Mouse (Mus musculus): ENCODE measurements around the gene Dennd1b.
A peak's percentile ranks its signal among the peaks of the same experiment; 100 is the strongest.

The Dennd1b gene

GRCm38 (mm10) chr1:139090744-139091143 is 127.5 kb downstream of the Dennd1b start:
- DNase-seq, result no peak

- DNase-seq, result no peak
Measured at GRCm38 (mm10) chr1:139091701-139092100, 128.5 kb downstream of the Dennd1b start.

GRCm38 (mm10) chr1:139092144-139092543 is 128.9 kb downstream of the Dennd1b start:
- no peak for DNase-seq

- DNase-seq, result no peak
Measured at GRCm38 (mm10) chr1:139092722-139093121, 129.5 kb downstream of the Dennd1b start.

- no peak for DNase-seq
Measured at GRCm38 (mm10) chr1:139096369-139096768, 133.1 kb downstream of the Dennd1b start.

GRCm38 (mm10) chr1:139098088-139098487 is 134.9 kb downstream of the Dennd1b start:
- DNase-seq, result no peak

GRCm38 (mm10) chr1:139101725-139102124 is 138.5 kb downstream of the Dennd1b start:
- no peak for DNase-seq

GRCm38 (mm10) chr1:139108251-139108650 is 145.0 kb downstream of the Dennd1b start:
- no peak for DNase-seq

GRCm38 (mm10) chr1:139122626-139123025 is 159.4 kb downstream of the Dennd1b start:
- DNase-seq, result no peak

- DNase-seq, result no peak
Measured at GRCm38 (mm10) chr1:139139644-139140043, 176.4 kb downstream of the Dennd1b start.

GRCm38 (mm10) chr1:139145516-139145915 is 182.3 kb downstream of the Dennd1b start:
- DNase-seq, result no peak

- no peak for DNase-seq
Measured at GRCm38 (mm10) chr1:139146306-139146705, 183.1 kb downstream of the Dennd1b start.

- no peak for DNase-seq
Measured at GRCm38 (mm10) chr1:139153006-139153405, 189.8 kb downstream of the Dennd1b start.

- no peak for DNase-seq
Measured at GRCm38 (mm10) chr1:139153493-139153892, 190.3 kb downstream of the Dennd1b start.

GRCm38 (mm10) chr1:139156397-139156796 is 193.2 kb downstream of the Dennd1b start:
- DNase-seq, result no peak

- no peak for DNase-seq
Measured at GRCm38 (mm10) chr1:139161619-139162018, 198.4 kb downstream of the Dennd1b start.

GRCm38 (mm10) chr1:139162814-139163213 is 199.6 kb downstream of the Dennd1b start:
- DNase-seq, result peak; percentile 18

- DNase-seq, result no peak
Measured at GRCm38 (mm10) chr1:139174058-139174832, 211.0 kb downstream of the Dennd1b start.

GRCm38 (mm10) chr1:139179707-139180106 is 216.5 kb downstream of the Dennd1b start:
- no peak for DNase-seq

GRCm38 (mm10) chr1:139180481-139181149 is 217.4 kb downstream of the Dennd1b start:
- no peak for DNase-seq

GRCm38 (mm10) chr1:139192635-139193034 is 229.4 kb downstream of the Dennd1b start:
- no peak for DNase-seq

GRCm38 (mm10) chr1:139194011-139194410 is 230.8 kb downstream of the Dennd1b start:
- DNase-seq, result no peak

- DNase-seq, result no peak
Measured at GRCm38 (mm10) chr1:139194428-139195028, 231.3 kb downstream of the Dennd1b start.

- DNase-seq, result no peak
Measured at GRCm38 (mm10) chr1:139203026-139203425, 239.8 kb downstream of the Dennd1b start.
